Mouse (Mus musculus) C2C12 (cell line): Measurements from ENCODE around the gene Vmn2r75. TPM values are rescaled to one million over a fixed set of nuclear protein-coding genes. Genes with fewer than 3 reads are reported as not detected.
"Not testable (repeated sequence)": the region's sequence is repeated elsewhere in the genome, so short reads cannot be mapped to it uniquely, and the experiment has no call there.

ENCODE experiments used
- H3K27me3 ChIP-seq: one replicate; pipeline ENCODE4 v1.6.1; 2011; ENCODE audit not compliant: control insufficient read depth, insufficient read depth, insufficient read length
- H3K36me3 ChIP-seq: one replicate; pipeline ENCODE4 v1.6.1; 2011; ENCODE audit not compliant: control insufficient read depth, insufficient read depth
- H3K4me3 ChIP-seq: one replicate; pipeline ENCODE4 v1.5.1; 2011; ENCODE audit warnings: mild to moderate bottlenecking, control low read depth; ENCODE audit not compliant: poor library complexity, insufficient read depth, severe bottlenecking
- H3K79me2 ChIP-seq: one replicate; pipeline ENCODE4 v1.6.1; 2011; ENCODE audit not compliant: control insufficient read depth, insufficient read depth
- H3K79me3 ChIP-seq: one replicate; pipeline ENCODE4 v1.6.1; 2011; ENCODE audit warnings: low read depth, control low read depth
- H3ac ChIP-seq: one replicate; pipeline ENCODE3; 2011; ENCODE audit warnings: low read depth; ENCODE audit not compliant: control insufficient read depth, insufficient read length
- MAX ChIP-seq: IDR thresholded peaks from one replicate; pipeline ENCODE4 v1.6.1; 2011; ENCODE audit warnings: mild to moderate bottlenecking, control low read depth
- MYOD1 ChIP-seq: IDR thresholded peaks from one replicate; pipeline ENCODE4 v1.6.1; 2011; ENCODE audit warnings: low read depth; ENCODE audit not compliant: control insufficient read depth, insufficient read length
- long read RNA-seq, 2 experiments: library from polyadenylated mRNA; unstranded; transcript quantifications; one replicate each; pipeline ENCODE4 v2.0.0; 2019 to 2020
- polyA plus RNA-seq: library from polyadenylated mRNA; unstranded; fragments of >200 nt; fragmentation: generic; extraction: Trizol; gene quantifications from one replicate; pipeline ENCODE4 v1.2.1, GENCODE M21; 2012; ENCODE audit warnings: missing spikeins

The Vmn2r75 gene
- not detected for polyA plus RNA-seq
- long read RNA-seq, experiment 1: 0 reads
- long read RNA-seq, experiment 2: 0 reads

- H3K79me2 ChIP-seq, H3K79me3 ChIP-seq, H3K27me3 ChIP-seq, H3K4me3 ChIP-seq, H3K36me3 ChIP-seq, H3ac ChIP-seq: not testable (repeated sequence)
These were observed at the start of gene Vmn2r75 for GRCm38 (mm10) chr7:86171678-86172077. Gene Vmn2r75 (minus strand): TSS chr7:86171778.

- Histone ChIP-seq H3K79me3 (no peaks in the 10 kb centered on the region), H3K4me3 (no peak overlapping the region), H3K27me3 (no peaks in the 10 kb centered on the region), H3ac (no peak overlapping the region), H3K36me3 (no peaks in the 10 kb centered on the region), H3K79me2 (no peaks in the 10 kb centered on the region)
- TF ChIP-seq MYOD1: no peak
- no peak for TF ChIP-seq MAX
These were observed 39.8 kb upstream of the Vmn2r75 start for GRCm38 (mm10) chr7:86211345-86211744.

Other genes with a start within 250 kb of the Vmn2r75 start
- not detected for gene Vmn2r74, start 210.1 kb downstream of the Vmn2r75 start, polyA plus RNA-seq
- gene Vmn2r76, start 74.5 kb upstream of the Vmn2r75 start, polyA plus RNA-seq: not detected
- gene Olfr310, start 105.4 kb upstream of the Vmn2r75 start, polyA plus RNA-seq: not detected
- gene Olfr309, start 141.9 kb upstream of the Vmn2r75 start, polyA plus RNA-seq: not detected
- not detected for gene Olfr308, start 153.9 kb upstream of the Vmn2r75 start, polyA plus RNA-seq
- not detected for gene Olfr307, start 165.8 kb upstream of the Vmn2r75 start, polyA plus RNA-seq
- not detected for gene Olfr305, start 195.2 kb upstream of the Vmn2r75 start, polyA plus RNA-seq
- gene Olfr304, start 214.9 kb upstream of the Vmn2r75 start, polyA plus RNA-seq: not detected
- gene Olfr303, start 226.0 kb upstream of the Vmn2r75 start, polyA plus RNA-seq: not detected
- not detected for gene Olfr301, start 232.1 kb upstream of the Vmn2r75 start, polyA plus RNA-seq